Mouse (Mus musculus): Measurements from ENCODE around the gene Fgg. TPM values are rescaled to one million over a fixed set of nuclear protein-coding genes. Genes with fewer than 3 reads are reported as not detected.

The Fgg gene
- polyA plus RNA-seq, 1 experiment from 2014 or later, result 0.10 TPM

DNA sequence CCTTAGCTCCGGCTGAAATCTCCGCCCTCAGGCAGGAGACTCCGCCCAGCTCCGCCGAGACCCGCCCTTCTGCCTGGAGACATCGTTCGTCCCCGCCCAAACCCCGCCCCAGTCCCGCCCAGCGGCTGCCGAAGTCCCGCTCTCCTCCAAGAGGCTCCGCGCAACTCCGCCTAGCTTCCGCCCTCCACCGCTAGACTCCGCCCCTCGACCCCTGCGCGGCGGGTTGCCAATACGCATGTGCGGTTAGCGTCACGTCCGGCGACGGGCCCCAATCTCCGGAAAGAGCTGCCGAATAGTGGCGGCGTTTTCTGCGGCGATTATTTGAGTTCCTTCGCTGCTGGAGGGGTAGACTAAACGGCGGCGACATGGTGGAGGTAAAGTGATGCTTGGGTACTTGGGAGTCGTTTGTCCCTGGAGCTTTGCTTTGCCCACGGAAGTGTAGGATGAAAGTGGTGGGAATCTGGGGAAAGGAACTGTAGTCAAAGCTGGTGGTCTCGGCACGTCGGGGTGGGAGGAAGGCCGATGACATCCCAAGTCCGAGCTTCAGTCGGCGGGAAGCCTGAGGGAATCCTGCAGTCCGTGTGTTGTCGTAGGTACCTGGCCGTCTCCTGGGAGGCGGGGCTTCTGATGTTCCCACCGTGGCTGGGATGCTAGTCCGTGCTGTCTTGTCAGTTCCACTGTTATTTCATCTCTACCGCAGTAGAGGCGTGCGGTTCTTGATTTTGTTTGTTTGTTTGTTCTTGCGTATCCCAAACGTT, 47.9 kb downstream of the Fgg start, which contains the start of gene Plrg1:
Gene Plrg1, plus strand, starts transcription at position 242 of the 758 bp plus-strand sequence.
- H3K4me1 ChIP-seq, result peaks cover 10% of the 10 kb centered on the region
- peak within 1 kb of the TSS; percentile 93 for H3K4me2 ChIP-seq (replicated peaks)
- no peaks in the 10 kb centered on the region for H3K27me3 ChIP-seq
- peak within 1 kb of the TSS; percentile 58 for H3K27ac ChIP-seq
- H3K9ac ChIP-seq, result peak within 1 kb of the TSS; percentile 89
- ATAC-seq (ENCODE audit: low FRiP score, low read depth), result peak; percentile 99
- WGBS, result under 1% methylated on average over 58 of the region's 61 CpGs
- no peaks in the 10 kb centered on the region for H3K9me3 ChIP-seq
- peaks cover 34% of the 10 kb centered on the region for H3K36me3 ChIP-seq
- peak within 1 kb of the TSS; percentile 89 for H3K4me3 ChIP-seq

DNA sequence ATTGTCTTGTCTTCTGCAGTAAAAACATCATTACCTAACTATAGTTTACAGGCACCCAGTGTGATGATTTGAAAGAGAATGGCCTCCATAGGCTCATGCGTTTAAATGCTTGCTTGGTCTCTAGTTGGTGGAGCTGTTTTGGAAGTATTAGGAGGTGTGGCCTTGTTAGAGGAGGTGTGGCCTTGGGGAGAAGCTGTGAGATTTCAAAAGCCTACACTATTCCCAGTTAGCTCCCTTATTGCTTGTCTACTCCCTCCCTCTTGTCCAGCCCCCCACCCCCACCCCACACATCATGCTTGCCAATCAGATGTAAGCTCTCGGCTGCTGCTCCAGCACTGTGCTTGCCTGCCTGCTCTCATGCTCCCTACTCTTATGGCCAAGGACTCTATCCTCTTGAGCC, 49.5 kb downstream of the Fgg start:
- Histone ChIP-seq H3K4me2 (replicated peaks) (no peak overlapping the region; the same call in 1 of the 2 replicates), H3K4me3 (no peak overlapping the region), H3K9me3 (no peaks in the 10 kb centered on the region), H3K36me3 (peaks cover 50% of the 10 kb centered on the region), H3K9ac (no peak overlapping the region), H3K4me1 (peaks cover 10% of the 10 kb centered on the region), H3K27me3 (no peaks in the 10 kb centered on the region), H3K27ac (no peak overlapping the region)
- WGBS, result 94% methylated on average over 2 of the region's 2 CpGs
- no peak for ATAC-seq (ENCODE audit: low FRiP score, low read depth)

Other genes with a start within 250 kb of the Fgg start
- 5.5 and 6.4 TPM in 2 replicates for gene Rbm46, start 131.2 kb upstream of the Fgg start, polyA plus RNA-seq (2015; fragmentation: Nextera tagmentation; extraction: Ambion mirVana)
- 0.40 and 0.62 TPM in 2 replicates for gene Lrat, start 103.8 kb upstream of the Fgg start, polyA plus RNA-seq (2015; fragmentation: Nextera tagmentation; extraction: Ambion mirVana)
- 0.09 and 1.0 TPM in 2 replicates for gene Fga, start 18.4 kb downstream of the Fgg start, polyA plus RNA-seq (2015; fragmentation: Nextera tagmentation; extraction: Ambion mirVana)
- 0.78 TPM in 1 of 2 replicates, not detected in the other for gene Fgb, start 42.1 kb downstream of the Fgg start, polyA plus RNA-seq (2015; fragmentation: Nextera tagmentation; extraction: Ambion mirVana)
- gene Plrg1, start 47.8 kb downstream of the Fgg start, polyA plus RNA-seq (2015; fragmentation: Nextera tagmentation; extraction: Ambion mirVana), result 115 TPM in 2 replicates
- 0.72 and 0.84 TPM in 2 replicates for gene Dchs2, start 120.2 kb downstream of the Fgg start, polyA plus RNA-seq (2015; fragmentation: Nextera tagmentation; extraction: Ambion mirVana)

All from limb, embryonic 13.5 days (tissue).